Mouse (Mus musculus) hindbrain, postnatal 0 days (tissue): ENCODE measurements around the gene Large1. TPM values are rescaled to one million over a fixed set of nuclear protein-coding genes. Genes with fewer than 3 reads are reported as not detected.

Experiments used
- ATAC-seq: fragments of 200-750 bp; cut with Nextera tagmentation; 2 replicates; pipeline ENCODE4 v1.8.0; 2017; ENCODE audit warnings: mild to moderate bottlenecking, moderate TSS enrichment, moderate library complexity
- DNase-seq: peaks from one replicate; pipeline ENCODE4 v3.0.0-alpha.2; 2015; ENCODE audit warnings: low spot score
- H3K27ac ChIP-seq: fragments of 300-500 bp; sonication (generic); 2 replicates; pipeline ENCODE4 v1.5.1; 2014; ENCODE audit warnings: mild to moderate bottlenecking
- H3K27me3 ChIP-seq: fragments of 300-500 bp; sonication (generic); 2 replicates; pipeline ENCODE4 v1.6.1; 2014; ENCODE audit warnings: low read length, mixed read lengths; ENCODE audit not compliant: insufficient read depth
- H3K36me3 ChIP-seq: fragments of 300-500 bp; sonication (generic); 2 replicates; pipeline ENCODE4 v1.6.1; 2014; ENCODE audit warnings: low read length, mixed read lengths; ENCODE audit not compliant: insufficient read depth
- H3K4me1 ChIP-seq: fragments of 300-500 bp; sonication (generic); 2 replicates; pipeline ENCODE4 v1.6.1; 2014; ENCODE audit warnings: antibody characterized with exemption, low read length, mixed read lengths; ENCODE audit not compliant: insufficient read depth
- H3K4me2 ChIP-seq: fragments of 300-500 bp; sonication (generic); 2 replicates; pipeline ENCODE4 v1.6.1; 2014; ENCODE audit warnings: low read depth, mild to moderate bottlenecking, low read length, moderate library complexity, mixed read lengths
- H3K4me3 ChIP-seq: fragments of 300-500 bp; sonication (generic); 2 replicates; pipeline ENCODE4 v1.5.1; 2014; ENCODE audit warnings: low read length
- H3K9ac ChIP-seq: fragments of 300-500 bp; sonication (generic); replicated peaks from 2 replicates; pipeline ENCODE4 v1.6.1; 2014; ENCODE audit warnings: mild to moderate bottlenecking, low read length, moderate library complexity, mixed read lengths
- H3K9me3 ChIP-seq: fragments of 300-500 bp; sonication (generic); 2 replicates; pipeline ENCODE4 v1.6.1; 2016; ENCODE audit warnings: low read length, mixed read lengths
- CTCF ChIP-seq: IDR thresholded peaks from 2 replicates; pipeline ENCODE4 v1.5.1; 2016; ENCODE audit warnings: antibody characterized with exemption, control low read depth, low read depth
- WGBS: fragments of 180-500 bp; shearing (Covaris S2); extraction: QIAGEN DNeasy Blood & Tissue Kit; methylation state at CpG from one replicate; pipeline ENCODE4 v1.1.7; 2014; 5-methylcytosine and 5-hydroxymethylcytosine counted together
- microRNA-seq, 2 experiments: library from miRNA; unstranded; fragments of <30 nt; microRNA quantifications; one replicate each; pipeline ENCODE4; 2016
- polyA plus RNA-seq: library from polyadenylated mRNA; unstranded; fragments of >200 nt; fragmentation: Nextera tagmentation; extraction: Ambion mirVana; gene quantifications from 2 replicates; pipeline ENCODE4 v1.2.1, GENCODE M21; 2015
- total RNA-seq: library from RNA; depleted of rRNA; stranded (reverse); fragments of >200 nt; gene quantifications from 2 replicates; pipeline ENCODE4 v1.2.3, GENCODE M21; 2014

Large1 gene
- total and polyA plus RNA-seq, 2 experiments from 2014 or later, result 13.4 to 97.9 TPM

- no peak for DNase-seq
Observed at GRCm38 (mm10) chr8:72801583-72801982, 551.8 kb downstream of the Large1 start.

GRCm38 (mm10) chr8:72780644-72781043 lies 572.7 kb downstream of the Large1 start:
- no peak overlapping the region for H3K4me3 ChIP-seq
- no peaks in the 10 kb centered on the region for H3K4me1 ChIP-seq
- TF ChIP-seq CTCF, result no peak
- DNase-seq, result no peak
- no peak for ATAC-seq
- H3K9me3 ChIP-seq, result no peaks in the 10 kb centered on the region
- no peaks in the 10 kb centered on the region for H3K36me3 ChIP-seq
- WGBS, result 95% methylated on average over 4 of the region's 4 CpGs
- H3K27me3 ChIP-seq, result no peaks in the 10 kb centered on the region
- H3K9ac ChIP-seq, result no peak overlapping the region
- no peak overlapping the region for H3K4me2 ChIP-seq
- H3K27ac ChIP-seq, result no peak overlapping the region

More at GRCm38 (mm10) chr8:72801583-72801982, 551.8 kb downstream of the Large1 start:
- Histone ChIP-seq H3K36me3 (no peaks in the 10 kb centered on the region), H3K9ac (no peak overlapping the region), H3K4me2 (no peak overlapping the region), H3K27me3 (no peaks in the 10 kb centered on the region), H3K9me3 (no peaks in the 10 kb centered on the region), H3K27ac (no peak overlapping the region), H3K4me3 (no peak overlapping the region), H3K4me1 (no peaks in the 10 kb centered on the region)
- no peak for ATAC-seq
- no peak for TF ChIP-seq CTCF
- 84% methylated on average over 2 of the region's 2 CpGs for WGBS

DNA sequence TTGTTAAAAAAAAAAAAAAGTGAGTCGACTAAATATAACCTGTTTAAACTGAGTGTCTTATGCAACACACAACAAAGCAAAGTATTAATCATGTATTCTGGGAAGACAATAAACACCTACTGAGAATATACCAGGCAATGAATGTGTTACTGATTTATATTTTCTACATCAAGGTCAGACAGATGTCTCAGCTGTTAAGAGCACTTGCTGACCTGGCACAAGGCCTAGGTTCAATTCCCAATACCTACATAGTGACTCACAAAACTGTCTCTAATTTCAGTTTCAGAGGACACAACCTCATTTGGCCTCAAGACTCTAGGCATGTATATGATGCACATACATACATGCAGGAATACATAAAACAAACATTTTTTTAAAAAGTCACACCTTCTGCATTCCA lies 575.5 kb downstream of the Large1 start:
- WGBS, result 92% methylated on average over 1 of the region's 1 CpGs

GRCm38 (mm10) chr8:72766777-72767176 lies 586.6 kb downstream of the Large1 start:
- H3K4me3 ChIP-seq, result no peak overlapping the region
- WGBS, result 16% methylated on average over 7 of the region's 7 CpGs
- H3K27me3 ChIP-seq, result no peaks in the 10 kb centered on the region
- H3K36me3 ChIP-seq, result no peaks in the 10 kb centered on the region
- TF ChIP-seq CTCF, result no peak
- no peak overlapping the region for H3K27ac ChIP-seq
- ATAC-seq, result 0 out of 2 replicates have a peak, but pooled peaks have one; percentile 48
- H3K9ac ChIP-seq, result no peak overlapping the region
- no peak for DNase-seq
- no peaks in the 10 kb centered on the region for H3K9me3 ChIP-seq
- H3K4me2 ChIP-seq, result no peak overlapping the region
- H3K4me1 ChIP-seq, result no peaks in the 10 kb centered on the region

More for the DNA sequence above, 575.5 kb downstream of the Large1 start:
- H3K4me2 ChIP-seq, result no peak overlapping the region
- no peaks in the 10 kb centered on the region for H3K4me1 ChIP-seq
- H3K36me3 ChIP-seq, result no peaks in the 10 kb centered on the region
- H3K9ac ChIP-seq, result no peak overlapping the region
- no peak for TF ChIP-seq CTCF
- no peaks in the 10 kb centered on the region for H3K9me3 ChIP-seq
- no peak overlapping the region for H3K4me3 ChIP-seq
- H3K27me3 ChIP-seq, result no peaks in the 10 kb centered on the region
- no peak for ATAC-seq
- no peak for DNase-seq
- no peak overlapping the region for H3K27ac ChIP-seq

GRCm38 (mm10) chr8:72765696-72766095 lies 587.6 kb downstream of the Large1 start:
- no peak for ATAC-seq

More at GRCm38 (mm10) chr8:72765696-72766095, 587.6 kb downstream of the Large1 start:
- Histone ChIP-seq H3K9ac (no peak overlapping the region), H3K27ac (no peak overlapping the region), H3K36me3 (no peaks in the 10 kb centered on the region), H3K27me3 (no peaks in the 10 kb centered on the region), H3K9me3 (no peaks in the 10 kb centered on the region), H3K4me1 (no peaks in the 10 kb centered on the region), H3K4me3 (no peak overlapping the region), H3K4me2 (no peak overlapping the region)
- 72% methylated on average over 4 of the region's 4 CpGs for whole genome bisulfite sequencing
- DNase-seq, result no peak
- TF ChIP-seq CTCF, result no peak

Small RNAs within 50 kb of the gene (microRNA-seq; reads per million reads assigned to microRNA genes)
- 0 to 0.35 reads per million in 2 experiments for gene Mir28b
